Mouse (Mus musculus) naive thymus-derived CD4-positive, alpha-beta T cell, adult 2 months (primary cell): ENCODE results near the gene Fgf11.

Experiments used
- DNase-seq: peaks from one replicate; pipeline ENCODE4 v3.0.0-alpha.2; 2011; ENCODE audit warnings: low read depth

The Fgf11 gene

DNA sequence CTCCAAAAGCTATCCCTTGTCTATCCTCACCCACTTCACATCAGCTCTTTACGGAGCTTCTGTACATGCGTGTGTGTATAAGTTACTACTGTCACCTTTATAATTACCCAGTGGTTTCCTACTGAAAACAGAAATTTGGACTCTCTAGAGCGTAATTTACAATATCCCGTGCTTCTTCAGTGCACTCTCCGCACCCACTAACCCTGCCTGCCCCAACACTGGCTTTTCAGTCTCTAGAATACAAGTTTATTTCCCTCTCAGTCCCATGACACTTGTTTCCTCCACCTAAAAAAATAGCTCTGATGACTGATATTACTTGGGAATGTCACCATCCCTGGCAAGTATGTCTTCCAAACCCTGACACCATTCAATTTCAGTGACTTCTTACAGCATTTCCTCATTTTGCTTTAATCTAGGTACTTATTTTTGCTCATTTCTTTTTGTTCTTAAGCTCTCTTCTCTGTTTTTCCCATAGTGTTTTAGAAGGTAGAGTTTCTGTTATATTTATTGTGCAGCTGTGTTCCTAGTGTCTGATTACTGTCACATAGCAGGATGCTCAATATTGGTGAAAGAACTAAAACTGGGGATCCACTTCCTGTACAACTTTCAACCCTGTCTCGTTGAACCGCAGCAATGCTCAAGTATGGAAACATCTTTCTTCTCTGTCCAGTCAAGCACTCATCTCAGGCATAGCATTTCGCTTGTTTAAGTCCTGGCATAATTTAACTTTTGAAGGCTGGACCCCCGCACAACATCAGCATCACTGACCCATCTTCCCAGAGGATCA lies 44.2 kb downstream of the Fgf11 start:
- DNase-seq = no peak

DNA sequence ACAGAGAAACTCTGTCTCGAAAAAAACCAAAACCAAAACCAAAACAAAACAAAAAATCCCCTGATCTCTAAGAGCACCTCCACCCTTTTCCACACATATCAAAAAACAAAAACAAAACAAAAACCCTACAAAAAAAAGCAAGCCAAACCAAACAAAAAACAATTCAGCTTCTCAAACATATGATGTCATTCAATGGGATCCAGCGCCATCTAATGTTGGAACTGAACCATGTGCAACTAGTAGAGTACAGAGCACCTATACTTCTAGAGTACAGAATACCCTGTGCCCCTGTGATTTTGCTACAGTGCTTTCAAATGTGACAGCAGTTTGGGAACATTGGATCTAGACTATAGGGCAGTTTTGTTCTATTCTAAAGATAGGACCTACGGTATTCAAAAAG lies 47.0 kb downstream of the Fgf11 start:
- DNase-seq = peak; percentile 85

DNA sequence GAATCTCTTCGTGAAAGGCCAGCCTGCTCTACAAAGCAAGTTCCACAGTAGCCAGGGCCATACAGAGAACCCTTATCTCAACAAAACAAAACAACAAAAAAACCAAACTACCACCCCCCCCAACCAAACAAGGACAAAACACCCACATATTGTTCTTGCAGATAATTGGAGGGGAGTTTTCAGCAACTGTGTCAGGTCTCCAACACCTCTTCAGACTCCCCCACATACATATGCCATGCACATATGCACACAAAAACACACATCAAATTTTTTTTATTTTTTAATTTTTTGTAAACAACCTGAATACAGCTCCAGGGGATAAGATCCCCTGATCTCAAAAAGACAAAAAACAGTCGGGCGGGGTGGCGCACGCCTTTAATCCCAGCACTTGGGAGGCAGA lies 47.4 kb downstream of the Fgf11 start:
- no peak for DNase-seq

DNA sequence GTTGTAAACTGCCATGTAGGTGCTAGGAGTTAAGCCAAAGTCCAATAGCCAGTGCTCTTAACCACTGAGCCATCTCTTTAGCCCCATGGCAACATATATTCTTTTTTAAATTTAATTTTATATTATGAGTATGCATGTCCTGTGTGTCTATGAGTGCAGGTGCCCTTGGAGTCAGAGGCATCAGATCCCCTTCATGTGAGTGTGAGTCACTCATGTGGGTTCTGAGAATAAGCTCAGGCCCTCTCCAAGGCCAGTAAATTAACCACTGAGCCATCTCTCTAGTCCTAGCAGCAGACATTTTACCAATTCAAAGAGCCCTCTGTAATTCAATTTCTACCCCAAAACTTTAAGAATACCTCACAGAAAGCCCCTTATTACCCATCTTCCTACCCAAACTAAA lies 49.0 kb downstream of the Fgf11 start:
- no peak for DNase-seq

DNA sequence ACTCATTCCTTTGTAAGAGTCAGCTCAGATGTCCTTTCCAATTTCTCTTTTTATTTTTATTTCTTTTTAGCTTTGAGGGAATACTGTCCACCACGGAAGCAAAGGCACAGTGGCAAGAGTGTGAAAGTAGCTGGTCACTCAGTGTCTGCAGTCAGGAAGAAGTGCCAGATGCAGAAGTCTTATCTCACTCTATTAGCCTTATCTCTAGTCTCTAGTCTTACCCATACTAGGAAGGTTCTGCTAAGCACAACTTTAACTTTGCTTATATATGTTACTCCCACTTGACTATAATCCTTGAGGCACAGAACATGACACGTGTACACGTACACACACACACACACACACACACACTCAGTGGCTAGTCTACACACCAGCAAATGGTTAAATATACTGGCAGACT lies 50.0 kb downstream of the Fgf11 start:
- DNase-seq = no peak
